Mouse (Mus musculus) thymus, adult 18-20 months (tissue): ENCODE results near the gene Wwtr1.

Experiments
- DNase-seq, 2 experiments: peaks; one replicate each; pipeline ENCODE4 v3.0.0; 2022; ENCODE audit warnings: mixed read lengths in 2 of 2

Wwtr1 gene

DNA sequence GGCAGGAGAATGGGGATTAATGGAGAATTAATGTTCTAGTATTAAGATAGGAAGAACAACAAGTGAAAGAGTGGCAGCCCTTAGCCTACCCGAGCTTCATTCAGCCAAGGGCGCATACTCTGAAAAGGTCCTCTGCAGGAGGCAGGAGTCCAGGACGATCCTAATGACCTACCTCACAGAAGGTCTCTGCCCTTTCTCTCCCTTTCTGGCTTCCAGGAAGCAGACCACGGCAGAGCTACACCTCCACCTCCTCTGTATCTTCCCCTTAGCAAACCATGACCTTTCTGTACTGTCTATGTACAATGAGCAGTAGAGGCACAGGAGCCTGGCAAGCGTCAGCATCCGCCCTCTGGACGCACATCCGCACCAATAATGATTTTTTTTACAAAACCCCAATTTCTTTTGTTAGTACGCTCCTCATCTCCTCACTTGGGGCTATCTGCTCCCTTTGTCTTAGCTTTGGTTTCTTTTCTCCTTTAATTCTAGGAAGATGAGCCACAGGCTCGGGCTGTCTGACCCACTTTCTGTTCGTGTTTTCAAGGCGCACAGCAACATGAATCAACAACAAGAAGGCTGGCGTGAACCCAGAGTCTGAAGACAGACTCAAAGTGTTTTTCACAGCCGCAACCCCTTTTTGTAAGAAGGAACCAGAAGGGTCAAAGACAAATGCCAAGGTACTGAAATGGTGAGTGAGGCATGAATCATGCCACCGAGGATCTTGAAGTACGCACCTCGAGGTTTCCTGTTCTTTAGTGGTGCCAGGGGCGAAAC lies 63.7 kb downstream of the Wwtr1 start:
- DNase-seq = no peak

DNA sequence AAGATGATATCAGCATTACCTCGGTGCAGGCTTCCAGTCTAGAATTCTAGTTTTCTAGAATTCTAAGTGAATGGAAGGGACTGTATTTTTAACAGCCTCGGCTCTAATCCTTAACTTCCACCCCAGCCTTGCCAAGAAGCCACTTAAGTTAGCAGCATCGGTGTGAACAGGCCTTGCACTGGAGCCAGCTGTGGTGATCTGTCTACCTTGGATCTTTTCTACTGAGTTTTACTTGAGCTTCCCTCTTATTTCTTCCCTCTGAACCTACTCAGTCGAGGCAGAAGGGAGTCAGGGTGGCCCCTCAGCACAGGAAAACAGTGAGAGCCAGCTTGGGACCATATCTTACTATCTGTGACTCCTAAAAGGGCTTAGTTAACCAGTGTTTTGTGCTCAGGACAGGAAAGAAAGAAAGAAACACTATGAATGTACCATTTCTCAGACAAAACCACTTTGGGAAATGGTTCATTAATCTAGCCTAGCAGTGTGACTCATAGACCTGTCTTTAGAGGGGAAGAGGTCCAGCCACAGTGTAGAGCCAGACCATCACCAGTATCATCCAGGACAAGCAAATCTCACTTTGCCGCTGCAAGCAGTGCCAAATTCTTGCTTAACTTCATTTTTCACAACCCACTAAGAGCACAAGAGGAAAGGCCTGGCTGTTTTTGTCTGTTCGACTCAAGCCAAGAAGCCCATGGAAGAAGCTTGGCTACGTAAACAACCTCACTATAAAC lies 65.6 kb downstream of the Wwtr1 start:
- no peak for DNase-seq

DNA sequence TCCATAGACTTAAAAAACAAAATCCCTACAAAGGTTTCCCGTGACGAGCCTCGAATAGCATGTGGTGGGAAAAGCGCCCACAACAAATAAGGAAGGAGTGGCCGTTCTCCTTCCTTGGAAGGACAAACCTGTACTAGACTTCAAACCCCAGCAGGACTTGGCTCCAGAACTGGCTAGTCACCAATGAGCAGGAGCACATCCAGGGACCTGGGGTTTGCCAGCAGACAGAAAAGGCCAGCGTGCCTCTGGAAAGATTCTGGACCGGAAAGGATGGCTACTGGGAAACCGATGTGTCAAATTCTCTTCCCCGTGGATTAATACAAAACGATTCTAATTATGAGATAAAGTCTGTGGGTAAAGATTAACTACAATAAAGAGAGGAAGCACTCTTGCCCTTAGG lies 69.7 kb downstream of the Wwtr1 start:
- DNase-seq = no peak

DNA sequence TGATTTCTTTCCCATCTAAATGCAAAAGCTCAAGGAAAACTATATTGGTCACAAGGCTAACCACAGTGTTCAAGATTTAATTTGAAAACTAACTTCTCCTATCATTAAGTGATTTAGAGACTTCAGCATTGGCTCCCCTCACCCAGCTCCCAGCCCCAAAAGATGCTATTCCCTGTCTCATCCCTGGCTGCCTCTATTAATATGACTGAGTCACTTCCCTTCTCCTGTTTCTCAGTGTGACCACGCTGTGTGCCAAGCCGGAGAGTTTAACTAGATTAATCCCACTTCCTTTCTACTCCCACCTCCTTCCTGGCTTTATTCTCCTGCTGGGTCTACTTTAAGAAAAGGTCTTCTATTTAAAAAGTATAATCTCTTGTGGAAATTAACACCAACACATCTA lies 71.0 kb downstream of the Wwtr1 start:
- no peak for DNase-seq

DNA sequence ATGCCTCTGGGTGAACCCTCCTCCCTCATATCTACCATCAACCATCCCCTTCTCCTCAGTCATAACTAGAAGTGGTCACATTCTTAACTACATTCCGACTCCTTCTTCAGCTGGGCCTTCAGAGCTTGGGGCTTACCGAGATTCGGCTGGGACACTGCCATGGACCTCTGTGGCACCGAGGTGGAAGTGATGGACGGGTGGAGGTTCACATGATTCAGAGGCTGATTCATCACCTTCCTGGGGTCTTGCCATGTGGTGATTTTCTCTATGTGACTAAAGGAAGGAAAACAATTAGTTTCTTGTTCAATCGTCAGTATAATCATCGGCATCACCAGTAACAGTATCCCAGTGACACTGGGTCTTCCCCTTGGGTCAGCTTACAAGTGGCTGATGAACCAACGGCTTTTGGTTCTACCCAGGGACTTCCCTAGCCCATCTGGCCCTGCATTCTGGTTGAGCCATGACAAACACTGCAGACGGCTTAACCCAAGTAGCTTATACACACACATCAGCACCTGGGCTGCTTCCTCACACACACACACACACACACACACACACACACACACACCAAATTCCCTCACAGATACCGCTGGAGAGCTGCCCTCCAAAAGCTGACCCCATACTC lies 74.0 kb downstream of the Wwtr1 start:
- DNase-seq = no peak

DNA sequence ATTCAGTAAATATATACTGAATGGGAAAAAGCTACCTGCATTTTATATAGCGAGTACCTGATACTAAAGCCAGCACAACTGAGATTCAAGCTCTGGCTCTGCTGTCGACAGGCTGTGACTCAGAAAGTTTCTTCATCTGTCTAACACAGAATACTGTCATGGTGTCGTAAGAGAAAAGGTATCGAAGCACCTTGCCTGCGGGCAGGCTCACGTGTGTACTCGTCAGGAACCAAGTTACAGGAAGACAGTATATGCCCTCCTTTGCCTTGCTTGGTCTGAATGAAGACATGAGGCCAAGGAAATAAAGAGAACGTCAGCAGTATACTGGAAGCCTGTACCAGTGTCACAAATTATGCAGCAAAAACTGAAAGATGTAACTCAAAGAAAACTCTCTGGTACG lies 74.9 kb downstream of the Wwtr1 start:
- no peak for DNase-seq

DNA sequence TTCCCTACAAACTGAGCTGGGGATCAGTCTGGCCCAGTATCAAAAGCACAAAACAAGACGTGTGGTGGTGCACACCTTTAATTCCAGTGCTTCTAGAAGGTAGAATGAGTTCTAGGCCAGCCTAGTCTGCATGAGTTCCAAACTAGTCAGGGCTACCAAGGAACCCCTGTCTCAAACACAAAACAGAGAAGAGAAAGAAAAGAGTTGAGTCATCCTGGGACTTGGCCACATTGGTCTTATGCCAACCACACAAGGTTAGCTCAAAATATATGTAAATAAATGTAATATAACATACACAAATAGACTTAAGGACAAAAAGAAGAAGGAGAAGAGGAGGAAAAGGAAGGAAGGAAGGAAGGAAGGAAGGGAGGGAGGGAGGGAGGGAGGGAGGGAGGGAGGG lies 77.9 kb downstream of the Wwtr1 start:
- DNase-seq = no peak

DNA sequence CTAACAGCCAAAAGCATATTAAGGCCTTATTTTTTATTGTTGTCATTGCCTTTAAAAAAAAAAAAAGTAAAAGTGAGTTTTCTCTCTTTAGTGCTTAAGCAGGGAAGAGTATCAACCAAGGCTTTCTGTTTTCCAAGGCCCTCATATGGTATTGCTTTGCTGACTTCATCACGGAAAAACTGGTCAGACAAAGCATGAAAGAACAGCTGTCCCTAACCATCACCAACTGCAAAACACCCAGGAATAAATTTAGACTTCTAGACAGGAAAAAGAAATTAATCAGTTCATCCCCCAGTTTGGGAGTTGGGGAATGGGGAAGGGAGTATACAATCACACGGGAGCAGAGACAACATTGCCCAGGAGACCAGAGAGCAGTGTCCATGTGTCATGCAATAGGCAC lies 79.3 kb downstream of the Wwtr1 start:
- DNase-seq = no peak

DNA sequence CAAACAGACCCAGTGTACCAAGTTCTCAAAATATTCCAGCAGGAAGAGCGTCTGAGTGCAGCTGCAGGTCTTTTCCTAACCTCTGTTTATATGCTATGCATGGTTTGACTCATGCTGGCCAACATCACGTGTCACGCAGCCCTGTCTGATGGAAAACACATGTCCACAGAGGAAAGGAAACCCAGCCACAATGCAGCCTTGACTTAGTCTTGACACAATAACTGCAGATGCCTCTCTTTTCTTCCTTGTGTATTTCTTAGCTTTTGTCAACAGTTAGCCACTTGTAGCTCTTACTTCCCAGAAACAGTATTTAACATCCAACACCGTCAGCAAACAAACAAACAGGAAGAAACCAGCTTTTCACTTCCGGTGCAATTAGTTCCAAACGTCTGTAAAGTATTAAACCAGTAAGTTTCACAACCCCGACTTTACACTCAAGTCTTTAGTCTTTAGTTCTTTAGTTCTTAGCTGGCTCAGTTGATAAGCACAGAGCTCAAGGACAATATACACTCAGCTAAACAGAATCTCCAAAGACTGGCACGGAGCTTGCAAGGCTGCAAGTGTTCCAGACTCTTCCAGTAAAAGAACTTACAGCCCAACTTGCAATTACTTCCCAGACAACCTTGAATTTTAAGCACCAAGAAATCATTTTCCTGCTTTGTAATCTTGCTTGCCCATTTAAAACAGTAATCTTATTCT lies 88.1 kb downstream of the Wwtr1 start:
- no peak for DNase-seq

DNA sequence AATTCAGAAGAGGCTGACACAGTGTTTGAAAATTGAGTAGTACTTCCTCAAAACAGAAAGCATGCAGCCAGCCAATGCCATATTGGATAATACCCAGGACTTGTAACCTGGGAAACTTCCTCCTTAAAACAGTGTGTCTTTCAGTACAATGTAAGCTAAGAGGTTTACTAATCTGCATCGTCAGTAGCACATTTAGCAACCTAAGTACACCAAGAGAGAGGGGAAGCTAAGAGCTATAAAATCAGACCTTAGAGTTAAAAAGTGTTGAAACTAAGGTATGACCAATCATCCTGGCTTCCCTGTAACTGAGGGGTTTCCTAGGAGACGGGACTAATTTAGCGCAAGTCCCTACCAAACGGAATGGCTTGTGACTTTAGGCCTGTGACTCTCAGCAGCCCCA lies 89.6 kb downstream of the Wwtr1 start:
- DNase-seq = no peak

DNA sequence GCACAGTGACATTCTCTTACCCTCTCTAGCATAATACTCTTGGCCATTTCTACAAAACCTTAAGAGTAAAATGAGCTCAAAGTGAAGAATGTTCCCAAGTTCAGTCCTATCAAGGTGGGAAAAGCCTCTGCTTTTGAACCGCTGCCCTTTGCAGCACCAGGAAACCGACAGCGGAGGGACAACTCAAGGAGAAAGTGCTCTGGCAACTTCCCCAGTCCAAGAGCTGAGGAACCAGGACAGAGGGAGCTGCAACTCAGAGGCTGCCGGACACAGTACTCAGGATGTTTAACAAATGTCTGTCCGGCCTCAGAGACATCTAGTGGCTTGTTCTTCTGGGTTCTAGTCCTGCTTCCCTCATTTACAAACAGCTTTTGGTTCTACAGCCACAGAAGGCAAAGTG lies 93.7 kb downstream of the Wwtr1 start:
- no peak for DNase-seq

DNA sequence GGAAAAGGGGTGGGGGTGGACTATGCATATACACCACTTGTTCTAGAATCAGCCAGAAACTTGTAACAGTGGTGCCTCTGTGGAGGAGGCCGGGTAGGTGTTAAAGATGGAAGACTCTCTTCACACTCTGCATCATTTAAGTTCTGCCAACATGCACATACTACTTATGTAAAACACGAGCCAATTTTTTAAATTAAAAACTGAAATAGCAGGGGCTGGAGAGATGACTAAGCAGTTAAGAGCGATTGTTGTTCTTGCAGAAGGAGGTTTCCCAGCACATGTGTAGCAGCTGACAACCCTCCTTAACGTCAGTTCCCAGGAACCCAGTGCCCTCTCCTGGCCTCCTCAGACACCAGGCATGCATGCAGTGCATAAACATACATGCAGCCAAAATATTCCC lies 95.1 kb downstream of the Wwtr1 start:
- DNase-seq = no peak

DNA sequence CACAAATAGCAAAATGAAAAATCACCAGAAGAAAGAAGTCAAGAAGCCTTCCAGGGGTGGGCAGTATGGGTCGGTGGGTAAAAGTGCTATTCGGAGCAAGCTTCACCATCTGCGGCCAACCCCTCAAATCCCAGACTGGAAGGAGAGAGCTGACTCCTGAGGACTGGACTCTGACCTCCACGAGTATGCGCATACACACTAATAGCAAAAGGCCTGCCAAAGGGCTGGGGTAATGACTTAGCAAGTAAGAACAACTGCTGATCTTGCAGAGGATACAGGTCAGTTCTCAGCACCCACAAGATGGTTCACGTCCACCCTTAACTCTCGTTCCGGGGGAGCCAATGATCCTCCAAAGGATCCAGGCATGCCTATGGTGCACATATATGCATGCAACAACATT lies 101.3 kb downstream of the Wwtr1 start:
- no peak for DNase-seq

DNA sequence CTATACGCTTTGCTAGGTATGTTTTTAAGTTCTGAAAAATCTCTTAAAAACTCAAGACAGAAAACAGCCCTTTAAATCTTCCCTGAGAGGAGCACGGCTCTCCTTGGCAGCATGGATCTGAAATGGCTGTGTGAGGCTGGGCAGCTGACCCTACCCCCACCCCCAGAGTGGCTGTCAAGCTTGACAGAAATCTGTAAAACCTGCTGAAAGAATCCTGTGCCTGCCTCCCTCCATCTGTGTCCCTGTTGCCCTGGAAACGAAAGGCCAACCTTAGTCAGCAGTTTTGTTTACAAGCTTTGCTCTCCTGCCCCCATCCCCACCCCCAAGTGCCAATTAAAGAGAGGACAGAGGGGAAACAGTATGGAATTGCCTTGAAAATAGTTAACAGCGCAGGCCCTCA lies 103.3 kb downstream of the Wwtr1 start:
- no peak for DNase-seq

DNA sequence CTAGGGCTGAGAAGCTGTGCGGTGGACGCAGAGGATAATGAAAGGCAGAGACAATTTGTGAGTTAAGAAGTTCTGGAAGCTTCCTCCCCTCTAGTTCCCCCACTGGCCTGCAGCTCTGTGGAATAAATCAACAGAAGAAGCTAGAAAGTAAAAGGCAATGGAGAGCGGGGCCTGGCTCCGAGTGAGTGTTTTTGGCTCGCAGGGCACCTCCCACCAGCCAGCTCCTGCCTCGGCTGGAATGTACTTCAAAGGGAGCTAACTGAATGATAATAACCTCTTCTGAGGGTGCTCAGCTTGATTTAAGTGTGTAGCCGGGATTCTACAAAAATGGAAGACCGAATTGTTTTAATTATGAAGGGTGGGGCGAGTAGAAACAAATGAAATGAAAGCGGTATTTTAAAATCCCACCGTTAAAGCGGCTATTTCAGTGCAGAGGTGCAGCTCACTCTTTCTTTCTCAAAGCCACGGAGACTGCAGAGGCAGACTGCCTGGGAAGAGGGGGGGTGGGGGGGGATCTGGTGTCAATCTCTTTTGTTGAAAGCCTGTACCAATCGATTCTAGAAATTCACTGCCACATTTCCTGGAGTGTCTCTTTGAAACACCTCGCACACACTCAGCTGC lies 104.6 kb downstream of the Wwtr1 start:
- no peak for DNase-seq

DNA sequence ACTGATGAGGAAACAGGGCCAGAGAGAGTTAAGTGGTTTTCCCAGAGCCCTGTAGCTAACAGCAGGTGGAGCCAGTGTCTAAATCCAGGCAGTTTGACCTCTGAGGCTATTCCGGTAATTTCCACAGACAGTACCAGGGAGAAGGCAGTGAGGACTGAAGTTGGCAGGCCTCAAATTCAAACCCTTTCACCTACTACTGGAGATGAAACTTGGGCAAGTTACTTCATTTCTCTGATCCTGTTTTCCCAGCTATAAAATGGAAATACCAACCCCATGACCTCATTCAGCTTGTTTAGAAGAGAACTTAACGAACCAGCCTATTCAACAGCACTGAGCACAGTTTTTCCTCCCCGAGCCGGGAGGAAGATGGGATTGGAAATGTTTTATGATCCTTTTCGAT lies 105.4 kb downstream of the Wwtr1 start:
- DNase-seq = no peak

DNA sequence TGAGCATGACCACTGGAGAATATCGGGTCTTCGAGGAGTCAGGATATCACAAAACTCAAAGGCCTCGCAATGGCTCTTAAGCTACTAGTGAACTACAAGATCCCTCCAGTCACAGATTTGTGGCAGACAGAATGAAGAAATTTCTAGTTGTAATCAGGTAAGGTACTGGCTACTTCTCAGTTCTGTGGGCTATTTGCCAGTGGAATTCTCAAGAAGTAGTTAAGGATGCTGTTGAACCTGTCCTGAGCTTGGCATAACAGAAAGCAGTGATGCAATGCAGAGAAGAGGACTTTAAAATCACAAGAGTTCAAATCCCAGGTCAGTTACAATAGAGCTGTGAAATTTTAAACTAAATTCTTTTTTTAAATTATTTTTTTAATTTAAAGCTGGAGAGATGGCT lies 106.4 kb downstream of the Wwtr1 start:
- DNase-seq = no peak

DNA sequence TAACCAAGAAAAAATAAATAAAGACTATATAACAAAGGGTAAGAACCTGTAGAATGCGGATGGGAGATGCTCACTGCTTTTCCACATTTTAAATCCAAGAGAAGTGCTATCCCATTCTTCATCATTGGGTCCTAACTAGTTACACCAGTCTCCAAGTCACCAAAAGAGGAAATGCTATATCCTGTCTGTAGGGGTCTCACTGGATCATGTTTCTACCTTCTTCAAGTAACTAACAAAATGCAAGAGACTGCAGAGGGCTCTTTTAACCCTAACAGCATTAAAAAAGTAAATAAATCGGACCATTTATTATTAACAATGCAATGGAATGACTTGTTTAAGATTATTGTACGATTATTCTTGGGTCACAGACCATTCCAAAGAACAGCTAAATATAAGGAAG lies 109.4 kb downstream of the Wwtr1 start:
- no peak for DNase-seq

DNA sequence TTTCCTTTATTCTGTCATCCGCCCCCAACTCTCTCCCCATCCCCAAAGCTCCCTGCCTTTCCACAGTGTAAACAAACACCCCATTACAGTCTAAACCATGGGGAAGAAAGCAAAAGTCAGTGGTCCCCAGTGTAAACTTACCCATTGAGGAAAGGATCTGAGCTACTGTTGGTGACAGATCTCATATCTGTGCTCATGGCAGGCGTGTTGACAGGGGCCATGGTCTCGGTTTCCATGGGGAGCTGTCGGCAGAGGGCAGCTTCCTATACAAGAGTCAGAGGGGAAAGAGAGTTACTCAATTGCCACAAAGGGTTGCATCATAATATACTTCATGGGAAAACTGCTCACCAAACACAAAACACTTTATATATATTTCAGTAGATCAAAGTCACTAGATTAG lies 112.4 kb downstream of the Wwtr1 start:
- DNase-seq = no peak

DNA sequence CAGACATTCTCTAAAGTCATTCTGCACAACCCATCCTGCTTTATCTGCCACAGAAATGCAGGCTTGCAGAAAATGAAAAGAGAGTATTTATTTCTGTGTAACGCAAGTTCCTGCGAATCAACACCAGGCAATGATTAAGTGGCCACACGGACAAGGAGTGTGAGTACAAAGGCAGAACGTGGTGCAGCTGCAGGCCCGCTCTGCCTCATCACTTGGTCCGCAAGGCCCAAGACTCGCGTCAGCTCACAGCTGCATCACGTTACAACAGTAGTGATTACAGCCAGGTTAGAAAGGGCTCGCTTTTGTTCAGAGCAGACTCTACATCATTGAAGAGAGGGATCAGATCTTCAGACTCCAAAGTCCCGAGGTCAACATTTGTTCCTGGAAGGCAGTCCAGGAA lies 117.1 kb downstream of the Wwtr1 start:
- DNase-seq = no peak

DNA sequence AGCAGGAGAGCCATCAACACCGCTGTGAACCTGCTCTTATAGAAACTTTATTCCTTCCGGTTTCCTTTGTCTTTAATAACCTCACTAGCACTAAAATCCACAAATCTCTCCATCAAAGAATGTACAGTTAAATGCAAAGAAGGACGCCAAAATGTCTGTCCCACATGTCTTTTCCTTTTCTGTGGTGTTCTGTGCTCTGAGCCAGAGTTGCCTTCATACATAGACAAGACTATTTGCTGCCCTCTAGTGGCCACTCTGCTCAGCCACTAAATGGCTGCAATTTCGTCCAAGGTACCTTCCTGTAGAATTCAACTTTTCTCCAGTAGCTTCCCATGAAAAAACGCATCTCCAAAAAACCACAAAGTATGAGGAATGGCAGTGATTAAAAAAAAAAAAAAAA lies 127.3 kb downstream of the Wwtr1 start:
- DNase-seq = no peak

DNA sequence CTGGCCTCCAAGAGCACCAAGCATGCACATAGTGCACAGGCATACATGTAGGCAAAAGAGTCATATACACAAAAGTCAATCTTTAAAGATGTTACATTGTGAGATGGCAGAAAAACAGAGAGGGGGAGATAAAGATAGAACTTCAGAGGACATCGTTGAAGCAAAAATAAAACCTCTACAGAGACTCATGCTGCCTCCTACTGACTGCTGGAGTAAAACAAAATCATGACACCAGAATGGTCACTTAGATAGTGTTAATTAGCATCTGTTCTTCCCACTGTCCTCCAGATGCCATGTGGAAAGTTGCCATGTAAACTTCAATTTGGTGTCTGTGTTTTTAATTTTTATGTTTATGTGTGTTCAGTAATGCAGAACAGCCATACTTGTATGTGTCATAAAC lies 127.8 kb downstream of the Wwtr1 start:
- no peak for DNase-seq

DNA sequence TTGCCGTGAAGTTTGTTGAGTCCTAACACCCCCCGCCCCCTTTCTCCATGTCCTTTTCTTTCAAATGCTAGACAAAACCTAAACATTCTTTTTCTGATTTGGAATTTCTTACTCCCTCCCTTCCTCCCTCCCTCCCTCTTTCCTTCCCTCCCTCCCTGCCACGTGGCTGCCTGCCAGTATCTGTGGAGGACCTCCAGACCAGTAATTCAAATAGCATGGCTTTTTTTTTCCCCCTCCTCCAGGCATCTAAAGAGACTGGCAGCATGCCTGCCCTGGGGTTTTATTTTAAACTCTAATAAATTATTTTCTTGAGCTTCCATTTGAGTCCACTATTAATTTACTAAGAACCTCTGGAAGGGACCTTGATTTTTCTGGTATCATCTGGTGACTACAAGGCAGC lies 130.0 kb downstream of the Wwtr1 start:
- no peak for DNase-seq
